Mouse (Mus musculus): ENCODE data around the gene Hcrt.

Gene Hcrt

DNA sequence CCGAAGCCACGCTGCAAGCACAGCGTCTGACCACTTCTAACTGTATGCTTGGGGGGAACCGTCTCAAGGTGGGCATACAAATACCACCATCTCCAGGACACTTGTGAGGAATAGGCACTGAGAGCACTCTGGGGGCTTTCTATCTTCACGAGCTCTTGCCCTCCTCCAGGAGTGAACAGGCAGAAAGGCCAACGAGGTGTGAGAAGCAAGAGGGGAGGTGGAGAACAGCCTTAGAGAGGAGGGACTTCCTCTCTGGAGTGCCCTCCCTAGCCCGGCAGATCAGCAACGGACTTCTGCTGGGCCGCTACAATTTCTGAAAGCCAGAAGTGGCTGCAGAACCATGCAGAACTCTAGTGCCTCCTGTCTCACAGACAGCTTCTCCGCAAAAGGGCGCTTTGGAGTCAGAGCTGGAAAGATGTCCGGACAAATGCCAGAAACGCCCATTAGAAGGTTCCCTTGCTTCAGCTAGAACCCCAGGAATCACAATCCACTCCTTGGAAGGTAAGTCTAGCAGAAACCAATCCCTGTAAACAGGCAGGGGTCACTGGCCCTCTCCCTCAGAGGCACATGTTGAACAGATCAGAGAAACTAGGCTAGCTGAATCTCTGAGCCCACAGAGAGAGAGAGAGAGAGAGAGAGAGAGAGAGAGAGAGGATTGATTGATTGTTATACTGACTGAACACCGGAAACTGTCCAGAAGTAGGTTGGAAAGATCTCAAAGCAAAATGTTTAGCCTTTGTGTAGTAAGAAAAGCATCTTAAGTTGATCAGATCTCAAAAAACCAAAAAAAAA is 26.6 kb downstream of the Hcrt start:
- in situ Hi-C loops (cut with MboI, MseI): no loop called here

DNA sequence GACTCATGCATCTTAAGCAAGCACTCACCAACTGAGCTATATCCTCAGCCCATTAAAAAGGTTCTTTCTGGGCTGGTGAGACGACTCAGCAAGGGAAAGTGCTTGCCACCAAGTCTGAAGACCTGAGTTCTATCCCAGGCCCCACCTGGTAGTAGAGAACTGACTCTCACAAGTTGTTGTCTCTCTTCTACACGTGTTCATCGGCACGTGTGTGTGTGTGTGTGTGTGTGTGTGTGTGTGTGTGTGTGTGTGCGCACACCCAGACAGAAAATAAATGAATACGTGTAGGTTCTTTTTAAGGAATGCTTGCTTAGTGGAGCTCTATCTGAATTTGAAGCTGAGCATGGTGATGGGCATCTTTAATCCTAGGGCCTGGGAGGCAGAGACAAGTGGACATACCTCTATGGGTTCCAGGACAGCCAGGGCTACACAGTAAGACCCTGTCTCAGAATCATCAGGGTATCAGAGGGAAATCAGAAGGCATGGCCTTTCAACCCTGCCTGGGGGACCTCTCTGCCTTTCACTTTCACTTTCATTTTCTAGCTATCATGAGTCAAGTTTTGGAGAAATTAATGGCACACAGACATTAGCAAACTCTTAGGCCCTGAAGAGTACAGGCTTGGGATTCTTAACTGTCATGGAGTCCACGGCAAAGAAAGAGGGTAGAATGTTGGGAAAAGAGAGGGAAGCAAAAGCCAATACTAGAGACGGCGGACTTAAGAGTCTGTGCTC is 27.4 kb downstream of the Hcrt start:
- in situ Hi-C loops (cut with MboI, MseI): no loop called here

DNA sequence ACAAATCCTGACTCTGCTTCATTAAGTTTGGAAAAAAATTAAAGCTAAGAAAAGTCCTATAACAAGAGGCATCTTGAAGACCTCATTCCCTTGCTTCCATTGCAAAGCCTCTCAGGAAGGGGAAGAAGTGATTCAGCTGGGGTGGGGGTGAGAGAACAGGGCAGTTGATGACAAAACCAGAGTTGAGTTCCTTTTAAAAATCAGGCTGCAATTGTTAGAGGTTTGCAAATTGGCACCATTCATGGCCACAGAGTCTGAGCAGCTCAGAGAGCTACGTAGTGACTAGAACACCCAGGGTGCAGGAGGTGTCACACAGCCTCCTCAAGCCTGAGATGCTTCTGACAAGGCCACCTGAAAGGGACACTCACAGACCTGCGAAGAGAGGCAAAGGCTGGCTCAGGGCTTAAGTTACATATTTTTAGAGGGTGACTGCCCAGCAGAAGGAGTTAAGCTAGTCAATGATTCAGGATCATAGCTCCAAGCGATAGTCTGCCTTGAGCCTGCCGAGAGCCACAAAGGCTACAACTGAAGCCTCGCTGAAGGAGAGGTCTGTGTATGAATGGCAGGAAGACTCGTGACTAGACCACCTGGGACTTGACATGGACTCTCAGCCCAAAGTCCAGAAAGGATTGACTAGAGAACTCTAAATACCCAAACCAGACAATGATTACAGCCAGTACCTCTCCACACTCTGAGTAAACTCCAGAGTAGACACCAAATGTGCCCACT is 32.1 kb downstream of the Hcrt start:
- in situ Hi-C loops (cut with MboI, MseI): no loop called here

DNA sequence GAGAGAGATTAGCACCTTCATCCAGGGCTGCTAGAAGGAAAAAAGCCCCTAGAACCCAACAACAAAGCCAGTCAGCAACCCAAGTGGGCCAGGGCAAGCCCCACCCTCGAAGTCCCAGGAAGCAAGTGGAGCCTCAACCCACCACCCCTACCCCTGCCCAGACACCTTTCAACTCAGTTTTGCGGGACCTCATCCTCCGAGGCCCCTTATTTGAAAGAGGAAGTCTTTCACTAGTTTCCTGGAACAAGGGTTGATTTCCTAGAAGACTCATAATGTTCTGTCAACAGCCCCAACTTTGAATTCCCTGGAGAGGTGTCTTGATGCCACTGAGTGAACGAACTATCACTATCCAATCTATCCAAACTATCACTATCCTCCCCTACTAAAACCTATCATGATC is 32.8 kb downstream of the Hcrt start:
- in situ Hi-C loops (cut with MboI, MseI): no loop called here

DNA sequence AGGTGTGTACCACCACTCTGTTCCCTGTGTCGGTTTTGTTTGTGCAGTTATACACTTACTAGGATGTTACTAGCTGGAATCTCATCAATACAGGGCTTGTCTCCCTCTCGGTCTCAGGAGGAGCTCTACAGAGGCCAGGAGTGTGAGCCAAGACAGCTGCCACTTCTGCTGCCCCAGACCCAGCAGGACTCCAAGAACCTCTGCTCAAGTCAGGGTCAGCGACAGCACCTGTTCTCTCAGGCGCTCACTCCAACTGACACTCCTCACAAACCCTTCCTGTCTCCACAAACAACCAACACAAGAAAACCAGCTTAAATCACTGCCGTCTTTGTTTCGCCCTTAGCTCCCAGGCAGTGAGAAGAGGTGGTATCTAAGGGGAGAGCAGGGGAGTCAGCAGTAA is 34.1 kb downstream of the Hcrt start:
- in situ Hi-C loops (cut with MboI, MseI): no loop called here

DNA sequence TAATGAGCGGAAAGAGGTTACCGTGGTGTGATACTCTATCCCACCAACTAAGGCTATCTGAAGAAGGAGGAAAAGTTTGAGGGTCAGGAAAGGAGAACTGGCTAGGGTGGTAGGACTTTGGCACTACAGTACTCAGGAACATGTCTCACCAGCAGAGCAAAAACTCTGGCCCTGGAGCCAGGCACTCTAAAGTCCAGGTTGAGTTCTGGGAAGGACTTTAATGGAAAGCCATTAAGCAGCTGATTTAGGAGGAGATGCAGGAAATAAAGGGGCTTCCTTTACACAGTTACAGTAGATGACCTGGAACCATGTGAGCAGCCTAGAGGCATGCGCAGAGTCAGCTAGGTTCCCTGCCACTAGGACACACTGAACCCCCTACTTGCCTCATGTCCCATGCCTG is 35.5 kb downstream of the Hcrt start:
- in situ Hi-C loops (cut with MboI, MseI): no loop called here

DNA sequence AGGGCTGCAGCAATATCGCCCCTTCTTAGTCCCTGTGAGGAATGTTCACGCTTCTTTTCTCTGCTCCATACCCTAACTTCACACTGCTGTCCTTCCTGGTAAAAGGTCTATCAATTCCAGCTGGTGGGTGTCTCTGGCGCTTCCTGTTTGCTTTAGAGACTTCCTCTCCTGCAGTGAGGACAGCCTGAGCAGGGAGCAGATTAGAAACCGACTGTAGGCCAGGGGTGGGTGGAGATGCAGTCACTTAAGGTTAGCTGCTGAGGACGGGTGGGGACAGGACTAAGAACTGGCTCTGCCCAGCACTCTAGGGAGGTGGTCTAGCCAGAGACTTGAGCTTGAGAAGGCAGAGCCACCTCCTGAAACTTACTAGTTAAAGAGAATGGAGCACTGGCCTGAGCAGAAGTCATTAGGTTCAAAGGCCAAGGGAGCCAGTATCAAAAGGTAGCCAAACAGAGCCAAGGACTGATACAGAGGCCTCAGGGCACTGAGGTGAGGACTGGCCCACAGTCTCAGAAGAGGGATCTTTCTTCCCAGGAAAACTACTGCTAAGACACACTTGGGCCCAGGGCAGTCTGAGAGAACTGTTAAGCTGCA is 37.7 kb downstream of the Hcrt start:
- in situ Hi-C loops (cut with MboI, MseI): no loop called here

DNA sequence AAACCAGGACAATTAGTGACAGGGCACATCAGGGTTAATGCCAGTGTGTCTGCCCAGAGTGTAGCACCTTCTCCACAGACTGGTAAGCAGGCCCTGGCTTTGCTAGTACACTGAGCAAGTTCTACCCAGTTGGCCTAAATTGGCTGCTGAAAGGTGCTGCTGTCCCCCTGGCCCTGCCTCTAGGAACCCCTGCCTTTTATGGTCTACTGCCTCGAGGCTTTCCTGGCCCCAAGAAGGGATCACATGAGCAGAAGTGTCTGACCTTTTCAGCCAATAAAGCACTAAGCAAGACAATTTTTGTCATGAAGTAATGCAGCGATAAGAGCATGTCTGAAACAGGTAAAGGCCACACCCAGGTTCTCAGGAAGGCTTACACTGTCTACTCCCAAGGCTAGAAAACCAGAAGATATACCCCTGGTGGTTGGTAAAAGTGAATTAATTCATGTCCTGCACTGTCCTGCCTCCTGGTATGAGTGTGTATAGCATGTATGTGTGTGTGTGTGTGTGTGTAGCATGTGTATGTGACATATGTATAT is 40.2 kb downstream of the Hcrt start:
- in situ Hi-C loops (cut with MboI, MseI): no loop called here

DNA sequence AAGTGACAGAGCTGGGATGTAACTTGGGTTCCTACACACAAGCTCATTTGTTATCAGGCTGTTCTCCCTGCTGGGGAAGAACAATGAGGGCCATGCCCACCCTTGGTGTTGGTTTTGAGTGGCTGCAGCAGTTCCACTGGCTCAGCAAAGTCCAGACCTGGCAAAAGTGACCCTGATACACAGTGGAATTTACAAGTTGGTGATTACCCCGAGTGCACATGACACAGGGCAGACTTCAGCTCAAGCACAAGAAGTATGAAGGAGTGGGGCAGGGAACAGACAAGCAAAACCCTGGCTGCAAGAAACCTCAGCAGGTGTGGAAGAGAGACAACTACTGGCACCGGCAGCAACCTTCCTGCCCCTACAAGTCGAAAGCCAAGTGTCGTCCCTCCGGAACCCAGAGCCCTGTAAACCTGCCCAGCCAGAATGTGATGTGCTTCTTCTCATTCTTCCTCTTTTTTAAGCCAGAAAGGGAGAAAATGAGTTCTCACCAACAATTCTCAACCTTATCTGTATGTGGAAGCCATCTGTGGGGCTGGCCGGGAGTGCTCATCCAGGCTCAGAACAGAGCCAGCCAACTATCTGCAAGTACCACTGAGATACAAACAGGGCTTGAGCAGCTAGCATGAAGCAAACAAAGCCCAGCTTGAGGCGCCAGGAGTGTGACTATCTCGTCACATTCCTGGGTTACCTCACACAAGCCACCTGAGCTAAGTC is 40.8 kb downstream of the Hcrt start:
- in situ Hi-C loops (cut with MboI, MseI): no loop called here

DNA sequence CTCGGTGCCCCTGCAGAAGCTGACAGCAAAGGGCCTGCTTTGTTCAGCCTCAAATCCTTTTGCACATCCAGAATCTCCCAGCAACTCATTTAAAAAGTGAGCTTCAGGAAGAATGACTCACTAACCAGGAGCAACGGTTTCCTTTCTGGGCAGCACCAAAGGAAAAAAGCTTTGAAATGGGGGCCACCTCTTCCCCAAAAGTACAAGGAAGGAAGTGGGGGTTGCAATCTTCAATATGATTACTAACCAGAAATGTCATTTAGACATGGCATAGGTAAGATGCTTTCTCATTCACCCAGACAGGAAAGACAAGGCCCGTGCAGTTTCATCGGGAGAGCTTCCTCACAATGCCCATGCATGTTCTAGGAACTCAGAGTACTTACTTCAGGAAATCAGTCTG is 41.5 kb downstream of the Hcrt start:
- in situ Hi-C loops (cut with MboI, MseI): no loop called here

DNA sequence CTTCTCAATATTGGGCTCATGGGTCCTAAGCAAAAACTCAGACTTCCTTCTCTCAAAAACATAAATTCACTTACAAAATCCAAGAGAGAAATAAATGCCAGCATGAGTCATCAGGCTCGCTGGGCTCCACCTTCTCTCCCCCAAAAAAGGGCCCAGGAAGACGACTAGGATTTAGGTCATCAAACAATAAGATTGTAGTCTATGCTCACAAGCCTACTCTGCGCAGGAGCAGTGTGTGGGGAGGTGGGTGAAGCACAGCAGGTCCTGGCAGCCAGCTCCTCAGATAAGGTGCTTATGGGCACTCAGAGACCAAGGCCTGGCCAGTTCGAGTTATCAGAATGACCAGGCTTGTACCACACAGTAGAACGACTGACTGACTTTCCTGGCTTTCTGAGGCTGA is 42.4 kb downstream of the Hcrt start:
- in situ Hi-C loops (cut with MboI, MseI): no loop called here

DNA sequence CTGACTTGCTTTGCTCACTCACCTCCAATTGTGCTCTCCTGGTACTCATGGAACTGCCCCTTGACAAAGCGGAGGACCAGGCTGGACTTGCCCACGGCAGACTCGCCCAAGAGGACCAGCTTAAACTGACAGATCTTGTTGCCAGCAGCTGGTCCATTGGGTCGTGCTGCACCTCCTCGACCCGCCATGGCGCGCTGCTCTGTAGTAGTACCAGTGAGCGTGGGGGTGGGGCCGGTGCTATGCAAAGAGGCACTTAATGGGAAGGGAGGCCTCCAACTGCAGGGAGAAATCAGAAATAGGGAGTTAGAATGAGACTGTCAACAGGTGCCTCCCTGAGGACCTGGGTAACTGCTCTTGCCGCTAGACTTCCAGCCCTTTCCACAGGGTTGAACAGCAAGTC is 42.8 kb downstream of the Hcrt start:
- in situ Hi-C loops (cut with MboI, MseI): no loop called here

DNA sequence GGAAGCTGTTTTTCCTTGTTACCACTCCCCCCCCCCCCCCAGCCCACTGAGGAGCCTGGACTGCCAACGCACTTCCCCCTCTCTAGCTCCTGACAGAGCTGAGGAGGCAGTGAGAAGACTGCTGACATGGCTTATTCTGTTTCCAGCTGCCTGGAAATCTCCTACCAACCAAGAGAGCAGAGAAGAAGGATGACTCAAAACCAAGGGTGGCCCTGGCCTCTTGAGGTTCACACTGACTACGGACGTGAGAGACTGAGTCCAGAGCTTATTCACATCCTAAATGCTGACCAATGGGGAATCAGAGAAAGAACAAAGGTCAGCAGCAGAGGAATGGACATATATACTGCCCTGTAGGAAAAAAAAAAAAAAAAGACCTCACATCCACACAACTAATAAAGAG is 43.4 kb downstream of the Hcrt start:
- in situ Hi-C loops (cut with MboI, MseI): no loop called here

DNA sequence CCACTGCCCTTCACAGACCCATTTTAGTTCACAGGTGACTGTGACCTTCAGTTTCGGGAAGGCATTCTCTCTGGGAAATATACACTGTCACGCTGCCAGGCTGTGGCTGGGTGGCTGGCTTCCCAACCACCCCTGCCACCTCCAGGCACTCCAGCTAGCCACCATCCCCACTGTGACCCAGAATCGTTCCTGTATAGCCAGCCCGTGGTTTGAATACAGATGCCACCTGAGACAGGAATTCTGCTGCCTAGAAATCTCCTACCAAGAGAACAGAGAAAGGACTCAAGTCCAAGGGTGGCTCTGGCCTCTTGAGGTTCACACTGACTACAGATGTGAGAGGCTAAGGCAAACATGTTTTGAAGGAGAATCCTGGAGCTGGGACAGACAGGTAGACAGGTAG is 43.9 kb downstream of the Hcrt start:
- in situ Hi-C loops (cut with MboI, MseI): no loop called here

DNA sequence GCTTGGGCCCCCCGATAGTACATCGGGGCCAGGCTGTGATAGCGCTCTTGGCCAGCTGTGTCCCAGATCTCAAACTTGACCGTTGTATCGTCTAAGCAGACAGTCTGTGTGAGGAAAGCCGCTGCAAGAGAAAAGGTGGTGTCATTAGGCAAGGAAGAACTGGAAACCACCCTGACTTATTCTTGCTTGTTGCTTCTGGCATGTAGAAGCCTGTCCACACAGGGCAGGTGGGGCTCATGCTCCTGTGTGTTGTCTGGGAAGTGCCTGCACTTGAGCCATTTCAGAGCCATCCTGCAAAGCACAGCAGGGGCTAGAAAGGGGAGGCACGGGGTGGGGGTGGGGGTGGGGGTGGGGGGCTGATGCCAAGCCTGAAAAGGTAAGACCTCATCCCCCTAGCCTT is 44.3 kb downstream of the Hcrt start:
- in situ Hi-C loops (cut with MboI, MseI): no loop called here

DNA sequence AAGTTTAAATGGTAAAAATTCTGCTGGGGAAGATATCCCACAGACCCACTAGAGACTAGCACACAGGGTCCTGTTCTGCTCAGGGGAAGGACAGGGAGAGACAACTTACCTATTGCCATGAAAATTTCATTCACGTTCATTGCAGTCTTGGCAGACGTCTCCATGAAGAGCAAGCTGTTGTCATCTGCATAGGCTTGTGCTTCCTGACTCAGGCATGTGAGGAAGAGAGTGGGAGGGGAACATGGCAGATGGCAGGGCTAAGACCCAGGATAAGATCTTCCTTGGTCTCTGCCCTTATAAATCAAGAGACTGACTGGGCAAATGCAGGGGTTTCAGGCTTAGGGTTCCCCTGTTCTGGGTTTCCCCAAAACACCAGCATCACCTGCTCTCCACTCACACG is 46.1 kb downstream of the Hcrt start:
- in situ Hi-C loops (cut with MboI, MseI): no loop called here

DNA sequence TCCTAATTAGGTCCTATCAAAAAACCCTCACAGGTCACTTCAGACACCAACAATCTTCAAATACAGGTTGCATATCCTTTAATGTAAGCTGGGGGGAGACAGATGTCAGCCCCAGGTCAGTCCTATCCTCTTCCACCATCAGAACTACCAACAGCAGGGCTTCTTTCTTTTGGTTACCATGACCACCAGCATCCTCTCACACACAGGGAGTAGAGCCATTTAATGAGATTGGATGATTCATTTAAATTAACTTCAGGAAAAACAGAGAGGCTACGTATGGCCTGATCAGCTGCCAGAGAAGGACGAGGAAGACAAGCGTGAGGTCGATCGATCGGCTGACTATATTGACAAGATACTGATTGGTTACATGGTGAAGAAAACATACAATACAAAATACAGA is 47.8 kb downstream of the Hcrt start:
- in situ Hi-C loops (cut with MboI, MseI): loop anchor here (5.0 kb wide), 1 partner anchor 827 kb away; no protein-coding TSS in a partner anchor

DNA sequence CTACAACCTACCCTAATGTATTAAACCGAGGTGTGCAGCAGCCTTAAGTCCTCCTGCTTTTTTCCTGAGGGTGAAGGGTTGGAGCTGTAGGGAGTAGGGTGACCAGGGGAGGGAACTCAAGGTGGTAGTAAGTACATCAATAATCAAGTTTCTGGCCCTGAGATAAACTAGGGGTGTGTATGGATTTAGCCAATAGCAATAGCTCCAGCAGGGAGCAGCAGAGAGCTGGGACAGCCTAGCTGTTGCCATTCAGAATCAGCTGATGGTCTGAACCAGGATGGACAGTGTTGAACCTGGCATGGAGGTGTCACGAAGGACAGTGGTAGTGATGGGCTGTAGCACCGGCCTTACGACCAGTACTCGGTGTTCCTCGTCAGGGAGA is 48.2 kb downstream of the Hcrt start:
- in situ Hi-C loops (cut with MboI, MseI): loop anchor here (5.0 kb wide), 1 partner anchor 828 kb away; no protein-coding TSS in a partner anchor

DNA sequence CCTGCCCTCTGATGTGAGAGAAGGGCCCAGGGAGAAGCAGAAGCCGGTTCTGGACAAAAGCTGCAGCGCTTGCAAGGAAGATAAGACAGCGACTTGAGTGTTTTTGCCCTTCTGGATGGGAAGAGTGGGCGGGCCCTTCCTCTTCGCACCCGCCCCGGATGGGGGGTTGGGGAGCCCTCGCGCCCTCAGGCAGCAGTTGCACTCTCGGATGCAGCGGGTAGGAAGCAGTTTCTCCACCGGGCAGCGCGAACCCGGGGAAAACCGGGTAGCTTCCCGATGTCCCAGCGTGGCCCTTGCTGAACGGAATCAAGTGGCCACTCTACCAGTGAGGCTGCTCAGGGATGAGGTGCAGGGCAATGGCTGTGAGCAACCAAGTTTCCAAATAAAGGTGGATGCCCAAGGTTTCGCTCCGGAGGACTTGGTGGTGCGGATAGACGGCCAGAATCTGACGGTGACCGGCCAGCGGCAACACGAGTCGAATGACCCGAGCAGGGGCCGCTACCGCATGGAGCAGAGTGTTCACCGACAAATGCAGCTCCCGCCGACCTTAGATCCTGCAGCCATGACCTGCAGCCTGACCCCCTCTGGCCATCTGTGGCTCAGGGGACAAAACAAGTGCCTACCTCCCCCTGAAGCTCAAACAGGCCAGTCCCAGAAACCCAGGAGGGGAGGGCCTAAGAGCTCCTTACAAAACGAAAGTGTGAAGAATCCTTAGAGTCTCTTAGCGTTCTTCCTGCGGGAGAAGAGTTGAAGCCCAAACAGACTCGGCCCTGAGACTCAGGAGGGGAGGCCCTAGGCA is 48.8 kb downstream of the Hcrt start, which contains the start of gene Hspb9:
Hspb9 (plus strand) TSS at position 116 of the 799 bp plus-strand sequence.
- in situ Hi-C loops (cut with MboI, MseI): loop anchor here (5.0 kb wide), 1 partner anchor 828 kb away; no protein-coding TSS in a partner anchor

DNA sequence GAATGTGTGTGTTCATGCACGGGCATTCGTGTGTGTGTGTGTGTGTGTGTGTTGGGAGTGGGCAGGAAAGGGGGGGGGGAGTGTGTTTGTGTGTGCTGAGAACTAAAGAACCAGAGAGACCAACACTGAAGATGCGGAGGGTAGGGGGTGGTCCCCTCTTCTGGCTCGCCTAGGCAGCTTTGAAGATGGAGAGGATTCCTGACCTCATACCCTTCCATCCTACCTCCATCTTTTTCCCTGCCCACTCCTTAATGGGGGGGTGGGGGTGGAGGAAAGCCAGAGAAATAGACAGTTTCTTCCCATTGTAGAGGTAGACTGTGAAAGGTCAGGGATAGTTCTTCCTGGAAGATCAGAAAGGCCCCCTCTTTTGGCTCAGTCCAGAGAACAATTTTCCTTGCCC is 49.6 kb downstream of the Hcrt start:
- in situ Hi-C loops (cut with MboI, MseI): loop anchor here (5.0 kb wide), 1 partner anchor 829 kb away; no protein-coding TSS in a partner anchor
